Mouse (Mus musculus) hindbrain, embryonic 10.5 days (tissue): ENCODE measurements around the gene Myd88. TPM values are rescaled to one million over a fixed set of nuclear protein-coding genes. Genes with fewer than 3 reads are reported as not detected.
"Not testable (repeated sequence)": the region's sequence is repeated elsewhere in the genome, so short reads cannot be mapped to it uniquely, and the experiment has no call there.

Experiments
- DNase-seq: peaks from one replicate; pipeline ENCODE4 v3.0.0-alpha.2; 2017; ENCODE audit warnings: low spot score
- H3K27ac ChIP-seq: fragments of 300-500 bp; sonication (generic); 2 replicates; pipeline ENCODE4 v1.5.1; 2016; ENCODE audit warnings: mild to moderate bottlenecking, moderate library complexity
- H3K27me3 ChIP-seq: fragments of 300-500 bp; sonication (generic); 2 replicates; pipeline ENCODE4 v1.6.1; 2016; ENCODE audit warnings: mild to moderate bottlenecking; ENCODE audit not compliant: poor library complexity, insufficient read depth, severe bottlenecking
- H3K36me3 ChIP-seq: fragments of 300-500 bp; sonication (generic); 2 replicates; pipeline ENCODE4 v1.6.1; 2016; ENCODE audit warnings: mild to moderate bottlenecking, moderate library complexity
- H3K4me1 ChIP-seq: fragments of 300-500 bp; sonication (generic); replicated peaks from 2 replicates; pipeline ENCODE4 v1.6.1; 2016; ENCODE audit warnings: mild to moderate bottlenecking
- H3K4me3 ChIP-seq: fragments of 300-500 bp; sonication (generic); 2 replicates; pipeline ENCODE4 v1.5.1; 2016; ENCODE audit warnings: mild to moderate bottlenecking, moderate library complexity
- H3K9me3 ChIP-seq: fragments of 300-500 bp; sonication (generic); 2 replicates; pipeline ENCODE4 v1.6.1; 2016; ENCODE audit warnings: mild to moderate bottlenecking, moderate library complexity
- WGBS: fragments of 180-500 bp; shearing (Covaris S2); methylation state at CpG from one replicate; pipeline ENCODE4 v1.1.7; 2016; 5-methylcytosine and 5-hydroxymethylcytosine counted together
- polyA plus RNA-seq: library from polyadenylated mRNA; unstranded; fragments of >200 nt; fragmentation: Nextera tagmentation; extraction: Ambion mirVana; gene quantifications from 2 replicates; pipeline ENCODE4 v1.2.1, GENCODE M21; 2016

The Myd88 gene
- polyA plus RNA-seq: 8.2 and 8.4 TPM in 2 replicates

- Histone ChIP-seq H3K4me1 (peaks cover 37% of the 10 kb centered on the region), H3K27ac (peak within 1 kb of the TSS; percentile 92), H3K4me3 (peak within 1 kb of the TSS; percentile 84), H3K27me3 (peaks cover 32% of the 10 kb centered on the region), H3K9me3 (no peaks in the 10 kb centered on the region), H3K36me3 (peaks cover 38% of the 10 kb centered on the region)
- DNase-seq: peak; percentile 92
- WGBS: under 1% methylated on average over 68 of the region's 68 CpGs
Measured at GRCm38 (mm10) chr9:119340909-119341816, at the start of gene Myd88. Myd88 (minus strand) TSS chr9:119341411.

GRCm38 (mm10) chr9:119390214-119390613, 49.0 kb upstream of the Myd88 start:
- H3K9me3 ChIP-seq: no peaks in the 10 kb centered on the region
- H3K36me3 ChIP-seq: peaks cover 14% of the 10 kb centered on the region
- WGBS: 86% methylated on average over 2 of the region's 2 CpGs
- H3K27ac ChIP-seq: no peak overlapping the region
- DNase-seq: no peak
- no peak overlapping the region for H3K4me3 ChIP-seq
- no peaks in the 10 kb centered on the region for H3K4me1 ChIP-seq
- no peaks in the 10 kb centered on the region for H3K27me3 ChIP-seq

GRCm38 (mm10) chr9:119388956-119389355, 47.7 kb upstream of the Myd88 start:
- no peaks in the 10 kb centered on the region for H3K4me1 ChIP-seq
- H3K27ac ChIP-seq: no peak overlapping the region
- peak; percentile 34 for DNase-seq
- peaks cover 23% of the 10 kb centered on the region for H3K36me3 ChIP-seq
- H3K27me3 ChIP-seq: no peaks in the 10 kb centered on the region
- WGBS: 60% methylated on average over 5 of the region's 5 CpGs
- H3K9me3 ChIP-seq: no peaks in the 10 kb centered on the region
- H3K4me3 ChIP-seq: no peak overlapping the region

- no peak overlapping the region for H3K27ac ChIP-seq
- no peaks in the 10 kb centered on the region for H3K9me3 ChIP-seq
- no peaks in the 10 kb centered on the region for H3K27me3 ChIP-seq
- no peak overlapping the region for H3K4me3 ChIP-seq
- H3K36me3 ChIP-seq: peaks cover 50% of the 10 kb centered on the region
- peaks cover 4% of the 10 kb centered on the region for H3K4me1 ChIP-seq
- DNase-seq: no peak
- 65% methylated on average over 6 of the region's 6 CpGs for WGBS
Measured at GRCm38 (mm10) chr9:119382603-119383002, 41.4 kb upstream of the Myd88 start.

GRCm38 (mm10) chr9:119378231-119378630, 37.0 kb upstream of the Myd88 start:
- Histone ChIP-seq H3K4me1 (peaks cover 7% of the 10 kb centered on the region), H3K36me3 (peaks cover 33% of the 10 kb centered on the region), H3K27ac (no peak overlapping the region), H3K27me3 (no peaks in the 10 kb centered on the region), H3K4me3 (no peak overlapping the region), H3K9me3 (no peaks in the 10 kb centered on the region)
- no peak for DNase-seq
- WGBS: 91% methylated on average over 4 of the region's 4 CpGs

GRCm38 (mm10) chr9:119375556-119375955, 34.3 kb upstream of the Myd88 start:
- 52% methylated on average over 6 of the region's 6 CpGs for WGBS
- no peak overlapping the region for H3K4me3 ChIP-seq
- H3K27me3 ChIP-seq: no peaks in the 10 kb centered on the region
- no peak for DNase-seq
- peaks cover 3% of the 10 kb centered on the region; the same call in 1 of the 2 replicates for H3K4me1 ChIP-seq
- H3K9me3 ChIP-seq: no peaks in the 10 kb centered on the region
- H3K27ac ChIP-seq: no peak overlapping the region
- H3K36me3 ChIP-seq: peaks cover 22% of the 10 kb centered on the region

- H3K4me3 ChIP-seq: no peak overlapping the region
- WGBS: 68% methylated on average over 3 of the region's 3 CpGs
- H3K27me3 ChIP-seq: no peaks in the 10 kb centered on the region
- H3K9me3 ChIP-seq: no peaks in the 10 kb centered on the region
- no peak for DNase-seq
- H3K27ac ChIP-seq: no peak overlapping the region
- peaks cover 3% of the 10 kb centered on the region; the same call in 1 of the 2 replicates for H3K4me1 ChIP-seq
- peaks cover 19% of the 10 kb centered on the region for H3K36me3 ChIP-seq
Measured at GRCm38 (mm10) chr9:119375008-119375407, 33.8 kb upstream of the Myd88 start.

GRCm38 (mm10) chr9:119371251-119371650, 30.0 kb upstream of the Myd88 start:
- no peaks in the 10 kb centered on the region for H3K9me3 ChIP-seq
- no peaks in the 10 kb centered on the region for H3K27me3 ChIP-seq
- peaks cover 3% of the 10 kb centered on the region; the same call in 1 of the 2 replicates for H3K4me1 ChIP-seq
- DNase-seq: no peak
- no peak overlapping the region for H3K27ac ChIP-seq
- WGBS: 83% methylated on average over 4 of the region's 4 CpGs
- peaks cover 15% of the 10 kb centered on the region for H3K36me3 ChIP-seq
- H3K4me3 ChIP-seq: no peak overlapping the region

GRCm38 (mm10) chr9:119370770-119371169, 29.6 kb upstream of the Myd88 start:
- H3K4me1 ChIP-seq, H3K4me3 ChIP-seq, H3K27me3 ChIP-seq, DNase-seq, H3K27ac ChIP-seq, H3K9me3 ChIP-seq: not testable (repeated sequence)
- WGBS: 90% methylated on average over 4 of the region's 4 CpGs
- peaks cover 15% of the 10 kb centered on the region for H3K36me3 ChIP-seq

GRCm38 (mm10) chr9:119368367-119368766, 27.2 kb upstream of the Myd88 start:
- DNase-seq: no peak
- 93% methylated on average over 3 of the region's 3 CpGs for WGBS
- Histone ChIP-seq H3K27me3 (no peaks in the 10 kb centered on the region), H3K4me3 (no peak overlapping the region), H3K4me1 (no peaks in the 10 kb centered on the region), H3K36me3 (peaks cover 18% of the 10 kb centered on the region), H3K27ac (no peak overlapping the region), H3K9me3 (no peaks in the 10 kb centered on the region)

- Histone ChIP-seq H3K36me3 (peaks cover 24% of the 10 kb centered on the region), H3K27me3 (no peaks in the 10 kb centered on the region), H3K4me1 (no peaks in the 10 kb centered on the region), H3K9me3 (no peaks in the 10 kb centered on the region), H3K4me3 (no peak within 1 kb of the TSS), H3K27ac (no peak within 1 kb of the TSS)
- DNase-seq: no peak
- 84% methylated on average over 7 of the region's 7 CpGs for WGBS
Measured at GRCm38 (mm10) chr9:119365284-119365683, 24.1 kb upstream of the Myd88 start, which contains the start of gene Slc22a14. Slc22a14 (minus strand) TSS chr9:119365553.

GRCm38 (mm10) chr9:119363229-119363628, 22.0 kb upstream of the Myd88 start:
- Histone ChIP-seq H3K27ac (no peak overlapping the region), H3K4me1 (0 out of 2 replicates have a peak, but pooled peaks cover 3% of the 10 kb centered on the region), H3K9me3 (no peaks in the 10 kb centered on the region), H3K36me3 (peaks cover 18% of the 10 kb centered on the region), H3K27me3 (no peaks in the 10 kb centered on the region), H3K4me3 (no peak overlapping the region)
- WGBS: 93% methylated on average over 12 of the region's 12 CpGs
- no peak for DNase-seq

- H3K36me3 ChIP-seq: 0 out of 2 replicates have a peak, but pooled peaks cover 9% of the 10 kb centered on the region
- peaks cover 13% of the 10 kb centered on the region for H3K4me1 ChIP-seq
- H3K27me3 ChIP-seq: peaks cover 4% of the 10 kb centered on the region; the same call in 1 of the 2 replicates
- no peak for DNase-seq
- H3K9me3 ChIP-seq: no peaks in the 10 kb centered on the region
- H3K4me3 ChIP-seq: no peak overlapping the region
- WGBS: 91% methylated on average over 5 of the region's 5 CpGs
- no peak overlapping the region for H3K27ac ChIP-seq
Measured at GRCm38 (mm10) chr9:119361416-119361815, 20.2 kb upstream of the Myd88 start.
